Mouse (Mus musculus): Measurements from ENCODE around the gene Ctse. TPM values are rescaled to one million over a fixed set of nuclear protein-coding genes. Genes with fewer than 3 reads are reported as not detected.

Gene Ctse
- polyA plus RNA-seq, 1 experiment: not detected

- H3K27me3 ChIP-seq (ENCODE audit: control insufficient read depth, insufficient read depth, low read length, poor library complexity, severe bottlenecking): no peaks in the 10 kb centered on the region; the same call in 1 of the 2 replicates
- H3K4me1 ChIP-seq (ENCODE audit: control insufficient read depth, insufficient read depth, low read length): no peaks in the 10 kb centered on the region
- no peak overlapping the region for H3K4me3 ChIP-seq (ENCODE audit: low read depth, low read length)
- H3K9me3 ChIP-seq (replicated peaks; ENCODE audit: control insufficient read depth, insufficient read depth, low read length, poor library complexity, severe bottlenecking): no peaks in the 10 kb centered on the region
- H3K9ac ChIP-seq (ENCODE audit: low read depth, poor library complexity, severe bottlenecking): no peak overlapping the region
- TF ChIP-seq POLR2A (IDR thresholded peaks at IDR 0.05; ENCODE audit: insufficient read depth, low read length): no peak
- no peak for TF ChIP-seq CTCF (IDR thresholded peaks at IDR 0.05; ENCODE audit: low read depth, low read length)
- TF ChIP-seq EP300 (IDR thresholded peaks at IDR 0.05; ENCODE audit: insufficient read depth, low read depth, low read length): no peak
- H3K27ac ChIP-seq (ENCODE audit: insufficient read depth, low read length): no peak overlapping the region
- no peaks in the 10 kb centered on the region for H3K36me3 ChIP-seq (ENCODE audit: control insufficient read depth, insufficient read depth, low read length, poor library complexity, severe bottlenecking)
Measured at GRCm38 (mm10) chr1:131665886-131666285, 27.8 kb downstream of the Ctse start.

DNA sequence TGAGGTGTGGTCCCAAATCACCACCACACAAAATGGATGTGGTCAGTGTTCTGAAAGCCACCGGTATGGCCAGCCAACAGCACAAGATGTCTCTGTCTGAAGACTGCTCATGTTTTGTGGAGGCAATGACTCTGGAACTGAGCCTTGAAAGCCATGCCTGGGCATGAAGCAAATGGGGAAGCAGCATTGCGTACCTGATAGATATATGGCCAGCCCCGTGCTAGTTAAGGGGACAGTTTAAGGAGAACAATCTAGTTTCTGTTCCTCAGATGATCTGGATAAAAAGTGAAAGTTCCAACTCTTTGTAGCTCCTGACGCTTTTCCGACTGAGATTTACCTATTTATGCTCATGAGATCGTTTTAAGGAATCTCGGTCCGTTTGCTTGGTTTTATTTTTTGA, 33.0 kb downstream of the Ctse start:
- no peaks in the 10 kb centered on the region for H3K36me3 ChIP-seq (ENCODE audit: control insufficient read depth, insufficient read depth, low read length, poor library complexity, severe bottlenecking)
- no peak overlapping the region for H3K9ac ChIP-seq (ENCODE audit: low read depth, poor library complexity, severe bottlenecking)
- TF ChIP-seq EP300 (IDR thresholded peaks at IDR 0.05; ENCODE audit: insufficient read depth, low read depth, low read length) (no peak), CTCF (IDR thresholded peaks at IDR 0.05; ENCODE audit: low read depth, low read length) (no peak), POLR2A (IDR thresholded peaks at IDR 0.05; ENCODE audit: insufficient read depth, low read length) (no peak)
- H3K4me3 ChIP-seq (ENCODE audit: low read depth, low read length): no peak overlapping the region
- no peak overlapping the region for H3K27ac ChIP-seq (ENCODE audit: insufficient read depth, low read length)
- no peaks in the 10 kb centered on the region for H3K4me1 ChIP-seq (ENCODE audit: control insufficient read depth, insufficient read depth, low read length)
- H3K27me3 ChIP-seq (ENCODE audit: control insufficient read depth, insufficient read depth, low read length, poor library complexity, severe bottlenecking): no peaks in the 10 kb centered on the region; the same call in 1 of the 2 replicates
- no peaks in the 10 kb centered on the region for H3K9me3 ChIP-seq (replicated peaks; ENCODE audit: control insufficient read depth, insufficient read depth, low read length, poor library complexity, severe bottlenecking)

DNA sequence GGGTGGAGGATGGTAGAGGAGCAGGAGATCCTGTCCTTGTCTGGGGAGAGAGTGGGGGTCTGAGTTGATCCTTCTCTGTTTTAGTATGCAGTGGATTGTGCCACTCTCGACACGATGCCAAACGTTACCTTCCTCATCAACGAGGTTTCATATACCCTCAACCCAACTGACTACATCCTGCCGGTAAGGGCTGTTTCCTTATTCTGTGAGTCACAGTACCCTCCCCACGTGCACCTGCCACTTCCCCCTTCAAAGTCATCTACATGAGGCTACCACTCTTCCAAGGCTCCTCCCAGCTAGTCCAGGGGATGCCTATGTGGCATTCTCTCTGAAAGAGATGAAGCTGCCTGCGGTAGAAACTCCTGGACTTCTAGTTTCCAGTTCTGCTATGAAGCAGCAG, 34.3 kb downstream of the Ctse start:
- H3K9me3 ChIP-seq (replicated peaks; ENCODE audit: control insufficient read depth, insufficient read depth, low read length, poor library complexity, severe bottlenecking): no peaks in the 10 kb centered on the region
- no peaks in the 10 kb centered on the region for H3K4me1 ChIP-seq (ENCODE audit: control insufficient read depth, insufficient read depth, low read length)
- H3K4me3 ChIP-seq (ENCODE audit: low read depth, low read length): no peak overlapping the region
- no peak overlapping the region for H3K27ac ChIP-seq (ENCODE audit: insufficient read depth, low read length)
- H3K27me3 ChIP-seq (ENCODE audit: control insufficient read depth, insufficient read depth, low read length, poor library complexity, severe bottlenecking): no peaks in the 10 kb centered on the region; the same call in 1 of the 2 replicates
- H3K9ac ChIP-seq (ENCODE audit: low read depth, poor library complexity, severe bottlenecking): no peak overlapping the region
- no peaks in the 10 kb centered on the region for H3K36me3 ChIP-seq (ENCODE audit: control insufficient read depth, insufficient read depth, low read length, poor library complexity, severe bottlenecking)
- no peak for TF ChIP-seq POLR2A (IDR thresholded peaks at IDR 0.05; ENCODE audit: insufficient read depth, low read length)
- no peak for TF ChIP-seq EP300 (IDR thresholded peaks at IDR 0.05; ENCODE audit: insufficient read depth, low read depth, low read length)
- no peak for TF ChIP-seq CTCF (IDR thresholded peaks at IDR 0.05; ENCODE audit: low read depth, low read length)

DNA sequence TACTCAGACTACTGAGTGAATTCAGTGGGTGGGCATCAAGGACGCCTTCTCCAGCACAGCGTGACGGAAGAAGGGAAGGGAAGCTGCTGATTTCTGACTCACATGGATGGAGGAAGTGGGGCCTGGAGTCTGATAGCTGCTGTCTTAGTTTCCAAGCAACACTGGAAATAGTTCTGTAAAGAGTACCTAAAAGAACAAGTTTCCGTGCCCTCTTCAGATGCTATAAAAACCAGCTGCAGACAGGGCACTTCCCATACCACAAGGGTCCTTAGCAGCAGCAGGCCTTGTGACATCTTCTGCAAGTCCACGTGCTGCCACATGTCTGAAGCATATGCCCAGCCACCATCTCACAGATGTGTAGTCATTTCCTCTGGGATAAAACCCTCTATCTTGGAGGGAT, 41.5 kb downstream of the Ctse start:
- Histone ChIP-seq H3K27ac (ENCODE audit: insufficient read depth, low read length) (no peak overlapping the region), H3K36me3 (ENCODE audit: control insufficient read depth, insufficient read depth, low read length, poor library complexity, severe bottlenecking) (no peaks in the 10 kb centered on the region), H3K4me3 (ENCODE audit: low read depth, low read length) (no peak overlapping the region), H3K27me3 (ENCODE audit: control insufficient read depth, insufficient read depth, low read length, poor library complexity, severe bottlenecking) (no peaks in the 10 kb centered on the region), H3K4me1 (ENCODE audit: control insufficient read depth, insufficient read depth, low read length) (no peaks in the 10 kb centered on the region), H3K9ac (ENCODE audit: low read depth, poor library complexity, severe bottlenecking) (no peak overlapping the region), H3K9me3 (replicated peaks; ENCODE audit: control insufficient read depth, insufficient read depth, low read length, poor library complexity, severe bottlenecking) (no peaks in the 10 kb centered on the region)
- no peak for TF ChIP-seq POLR2A (IDR thresholded peaks at IDR 0.05; ENCODE audit: insufficient read depth, low read length)
- no peak for TF ChIP-seq CTCF (IDR thresholded peaks at IDR 0.05; ENCODE audit: low read depth, low read length)
- TF ChIP-seq EP300 (IDR thresholded peaks at IDR 0.05; ENCODE audit: insufficient read depth, low read depth, low read length): no peak

- Histone ChIP-seq H3K27me3 (ENCODE audit: control insufficient read depth, insufficient read depth, low read length, poor library complexity, severe bottlenecking) (no peaks in the 10 kb centered on the region), H3K4me3 (ENCODE audit: low read depth, low read length) (no peak overlapping the region), H3K4me1 (ENCODE audit: control insufficient read depth, insufficient read depth, low read length) (no peaks in the 10 kb centered on the region), H3K9me3 (replicated peaks; ENCODE audit: control insufficient read depth, insufficient read depth, low read length, poor library complexity, severe bottlenecking) (no peaks in the 10 kb centered on the region), H3K27ac (ENCODE audit: insufficient read depth, low read length) (no peak overlapping the region), H3K9ac (ENCODE audit: low read depth, poor library complexity, severe bottlenecking) (no peak overlapping the region), H3K36me3 (ENCODE audit: control insufficient read depth, insufficient read depth, low read length, poor library complexity, severe bottlenecking) (no peaks in the 10 kb centered on the region)
- no peak for TF ChIP-seq EP300 (IDR thresholded peaks at IDR 0.05; ENCODE audit: insufficient read depth, low read depth, low read length)
- no peak for TF ChIP-seq POLR2A (IDR thresholded peaks at IDR 0.05; ENCODE audit: insufficient read depth, low read length)
- TF ChIP-seq CTCF (IDR thresholded peaks at IDR 0.05; ENCODE audit: low read depth, low read length): no peak
Measured at GRCm38 (mm10) chr1:131687739-131688138, 49.6 kb downstream of the Ctse start.

GRCm38 (mm10) chr1:131688475-131688874, 50.4 kb downstream of the Ctse start, which contains the start of gene Rab7b:
Gene Rab7b (plus strand): TSS chr1:131688695.
- Histone ChIP-seq H3K4me3 (ENCODE audit: low read depth, low read length) (no peak within 1 kb of the TSS), H3K27me3 (ENCODE audit: control insufficient read depth, insufficient read depth, low read length, poor library complexity, severe bottlenecking) (no peaks in the 10 kb centered on the region), H3K9me3 (replicated peaks; ENCODE audit: control insufficient read depth, insufficient read depth, low read length, poor library complexity, severe bottlenecking) (no peaks in the 10 kb centered on the region), H3K4me1 (ENCODE audit: control insufficient read depth, insufficient read depth, low read length) (no peaks in the 10 kb centered on the region), H3K27ac (ENCODE audit: insufficient read depth, low read length) (no peak within 1 kb of the TSS), H3K36me3 (ENCODE audit: control insufficient read depth, insufficient read depth, low read length, poor library complexity, severe bottlenecking) (no peaks in the 10 kb centered on the region), H3K9ac (ENCODE audit: low read depth, poor library complexity, severe bottlenecking) (no peak within 1 kb of the TSS)
- TF ChIP-seq EP300 (IDR thresholded peaks at IDR 0.05; ENCODE audit: insufficient read depth, low read depth, low read length): no peak
- no peak for TF ChIP-seq POLR2A (IDR thresholded peaks at IDR 0.05; ENCODE audit: insufficient read depth, low read length)
- TF ChIP-seq CTCF (IDR thresholded peaks at IDR 0.05; ENCODE audit: low read depth, low read length): no peak

All from ES-Bruce4 (cell line).